ENCODE assay signal across 15 mouse cellular contexts in genomic region chr11:106930366-106930765, GRCm38 (mm10). TPM values are rescaled to one million over a fixed set of nuclear protein-coding genes. Genes with fewer than 3 reads are reported as not detected.
DNase-seq lines count a peak whose midpoint lies in the region; ATAC-seq and TF ChIP-seq lines count a peak whose summit lies in the region.
"Had no signal": no experiment of that assay in that cellular context is flagged by ENCODE, and none has a peak within 500 bp of the region (broad histone marks: within the 10 kb centered on the region; RNA-seq: fewer than 3 reads in every experiment).

No protein-coding gene starts in this region.

- TF ChIP-seq CTCF in gastrocnemius, adult 2 months (IDR thresholded peaks at IDR 0.05), result no peak

- no peaks in the 10 kb centered on the region for H3K4me1 ChIP-seq in heart, embryonic 12.5 days (replicated peaks)
- H3K4me1 ChIP-seq: hindbrain, embryonic 13.5 days; intestine, embryonic 15.5 days; midbrain, embryonic 13.5 days; stomach, embryonic 15.5 days had no signal

- TF ChIP-seq POLR2A in myocyte (IDR thresholded peaks at IDR 0.05; ENCODE audit: insufficient read length, low read depth), result no peak

- no peak overlapping the region for H3K27ac ChIP-seq in heart, embryonic 12.5 days (ENCODE audit: poor library complexity, severe bottlenecking)
- H3K27ac ChIP-seq in gastrocnemius, adult 2 months, result no peak overlapping the region; the same call in 1 of the 2 replicates
- H3K27ac ChIP-seq: hindbrain, embryonic 13.5 days; intestine, embryonic 15.5 days; macrophage; midbrain, embryonic 13.5 days; stomach, embryonic 15.5 days had no signal

- H3K4me2 ChIP-seq in heart, embryonic 12.5 days, result no peak overlapping the region
- H3K4me2 ChIP-seq in myocyte (ENCODE audit: low read depth), result peak overlapping the region; percentile 59
- H3K4me2 ChIP-seq: hindbrain, embryonic 13.5 days; intestine, embryonic 15.5 days; midbrain, embryonic 13.5 days; stomach, embryonic 15.5 days had no signal

- no peak overlapping the region for H3ac ChIP-seq in myocyte (ENCODE audit: control insufficient read depth, insufficient read length)

- no peak overlapping the region for H3K4me3 ChIP-seq in heart, embryonic 12.5 days
- H3K4me3 ChIP-seq in gastrocnemius, adult 2 months, result no peak overlapping the region
- H3K4me3 ChIP-seq in myocyte, result no peak overlapping the region
- H3K4me3 ChIP-seq: hindbrain, embryonic 13.5 days; intestine, embryonic 15.5 days; midbrain, embryonic 13.5 days; stomach, embryonic 15.5 days had no signal

- no peaks in the 10 kb centered on the region for H3K27me3 ChIP-seq in heart, embryonic 12.5 days (replicated peaks)
- no peaks in the 10 kb centered on the region for H3K27me3 ChIP-seq in myocyte (ENCODE audit: control insufficient read depth, insufficient read depth, insufficient read length)
- H3K27me3 ChIP-seq: hindbrain, embryonic 13.5 days; intestine, embryonic 15.5 days; midbrain, embryonic 13.5 days; stomach, embryonic 15.5 days had no signal

- peak; percentile 56 to 58 for DNase-seq in heart, postnatal 10 days
- DNase-seq in adipocyte (ENCODE audit: low spot score), result peak; percentile 33
- peak; percentile 74 for DNase-seq in gastrocnemius, adult 2 months
- DNase-seq in spleen, postnatal 36 days (ENCODE audit: low spot score in 2 of 2), result no peak
- no peak for DNase-seq in lung, adult 18-20 months
- DNase-seq: cerebellum, postnatal 10 days; embryo, embryonic 11 days; liver, postnatal 0 days had no signal

- no peaks in the 10 kb centered on the region for H3K79me2 ChIP-seq in myocyte (ENCODE audit: control insufficient read depth, insufficient read depth)

- H3K9me3 ChIP-seq in heart, embryonic 12.5 days (replicated peaks), result no peaks in the 10 kb centered on the region; the same call in 1 of the 2 replicates
- H3K9me3 ChIP-seq: hindbrain, embryonic 13.5 days; intestine, embryonic 15.5 days; midbrain, embryonic 13.5 days; stomach, embryonic 15.5 days had no signal

- intact Hi-C loops in heart, postnatal 10 days (cut with DNase I), result no loop called here
- intact Hi-C loops in gastrocnemius, adult 2 months (cut with DNase I), result no loop called here

- no peak for ATAC-seq in heart, embryonic 12.5 days (ENCODE audit: insufficient number of reproducible peaks, low FRiP score)
- ATAC-seq: intestine, embryonic 15.5 days; liver, postnatal 0 days; midbrain, embryonic 13.5 days had no signal

- H3K9ac ChIP-seq in heart, embryonic 12.5 days, result no peak overlapping the region
- H3K9ac ChIP-seq: hindbrain, embryonic 13.5 days; intestine, embryonic 15.5 days; liver, postnatal 0 days; midbrain, embryonic 13.5 days; stomach, embryonic 15.5 days had no signal

- WGBS in heart, embryonic 12.5 days, result 76% methylated on average over 9 of the region's 9 CpGs

- no peaks in the 10 kb centered on the region for H3K36me3 ChIP-seq in heart, embryonic 12.5 days
- no peaks in the 10 kb centered on the region for H3K36me3 ChIP-seq in myocyte (ENCODE audit: control insufficient read depth, insufficient read depth)
- H3K36me3 ChIP-seq: hindbrain, embryonic 13.5 days; intestine, embryonic 15.5 days; midbrain, embryonic 13.5 days; stomach, embryonic 15.5 days had no signal

TF ChIP-seq in myocyte, 11 proteins besides CTCF, POLR2A, EP300 and RAD21:
- TF ChIP-seq TCF12 (IDR thresholded peaks at IDR 0.05; ENCODE audit: insufficient read depth, poor library complexity, severe bottlenecking), result no peak
- no peak for TF ChIP-seq SRF (IDR thresholded peaks at IDR 0.05; ENCODE audit: control insufficient read depth, insufficient read length, low read depth)
- no peak for TF ChIP-seq TCF3 (IDR thresholded peaks at IDR 0.05; ENCODE audit: insufficient read length, low read depth)
- TF ChIP-seq E2F4 (IDR thresholded peaks at IDR 0.05; ENCODE audit: insufficient read depth), result no peak
- no peak for TF ChIP-seq USF1 (IDR thresholded peaks at IDR 0.05; ENCODE audit: low read depth)
- TF ChIP-seq REST (IDR thresholded peaks at IDR 0.05; ENCODE audit: insufficient read depth, insufficient read length), result no peak
- TF ChIP-seq MYOG (IDR thresholded peaks at IDR 0.05; ENCODE audit: control insufficient read depth in 1 of 3, insufficient read depth in 1 of 3, insufficient read length in 2 of 3, low read depth in 2 of 3), result no peak
- no peak for TF ChIP-seq MYOD1 (IDR thresholded peaks at IDR 0.05; ENCODE audit: control insufficient read depth in 1 of 3, insufficient read length in 2 of 3, low read depth in 2 of 3)
- TF ChIP-seq CEBPB (IDR thresholded peaks at IDR 0.05; ENCODE audit: insufficient read depth, poor library complexity, severe bottlenecking), result no peak
- no peak for TF ChIP-seq POLR2AphosphoS2 (IDR thresholded peaks at IDR 0.05; ENCODE audit: insufficient read length, low read depth)
- no peak for TF ChIP-seq MAX (IDR thresholded peaks at IDR 0.05; ENCODE audit: low read depth)

RNA-seq across cellular contexts. Expression of gene Smurf2, which starts 9.9 kb away (rescaled TPM):
- 10 to 100 TPM; 38.8 to 46.9 TPM for total RNA-seq in heart, postnatal 10 days (2021)
- polyA plus RNA-seq in heart, embryonic 12.5 days (2016; fragmentation: Nextera tagmentation; extraction: Ambion mirVana), result 12.0 and 12.2 TPM in 2 replicates
- 10 to 100 TPM; 26.5 to 32.2 TPM for total RNA-seq in gastrocnemius, adult 2 months (2021)
- polyA plus RNA-seq in myocyte (2012; fragmentation: generic; extraction: Trizol), result 11.5 TPM

Comparison
In these comparisons a context has a peak if more than half of its experiments do, and no peak if none do; other contexts are left out.
1. DNase-seq: peak in heart, postnatal 10 days (2 of 2), adipocyte (single experiment) and gastrocnemius, adult 2 months (single experiment); none in spleen, postnatal 36 days (0 of 2) and lung, adult 18-20 months (0 of 2).